Mouse (Mus musculus) MEL (cell line): ENCODE data around the gene Ankmy2.

Experiments used
- CTCF ChIP-seq, 3 experiments: IDR thresholded peaks in 2 of 3; conservative IDR thresholded peaks in 1 of 3; 2 replicates each; pipeline ENCODE4 v1.5.1; 2011 to 2012; ENCODE audit warnings: low read length in 3 of 3, low read depth in 2 of 3, mild to moderate bottlenecking in 2 of 3, improper control_type of control experiment in 1 of 3, inconsistent platforms in 1 of 3, mixed read lengths in 1 of 3, moderate library complexity in 1 of 3; ENCODE audit not compliant: control insufficient read depth in 1 of 3, insufficient read depth in 1 of 3, poor library complexity in 1 of 3, severe bottlenecking in 1 of 3
- ELF1 ChIP-seq: IDR thresholded peaks from 2 replicates; pipeline ENCODE4 v1.6.1; 2014; ENCODE audit warnings: low read depth, mild to moderate bottlenecking, inconsistent platforms, low read length, improper control_type of control experiment, moderate library complexity
- NRF1 ChIP-seq: IDR thresholded peaks from 2 replicates; pipeline ENCODE4 v1.6.1; 2014; ENCODE audit warnings: low read depth, mild to moderate bottlenecking, inconsistent platforms, low read length, improper control_type of control experiment, moderate library complexity; ENCODE audit not compliant: poor library complexity, insufficient read depth, severe bottlenecking
- POLR2A ChIP-seq, 2 experiments: IDR thresholded peaks; 2 replicates each; pipeline ENCODE4 v1.6.1; 2011 to 2012; ENCODE audit warnings: low read length in 2 of 2, mild to moderate bottlenecking in 2 of 2, control low read depth in 1 of 2, improper control_type of control experiment in 1 of 2, low read depth in 1 of 2, moderate library complexity in 1 of 2; ENCODE audit not compliant: control insufficient read depth in 1 of 2, insufficient read depth in 1 of 2, poor library complexity in 1 of 2

GRCm38 (mm10) chr12:36146230-36147011, 10.5 kb upstream of the Ankmy2 start:
- peak; percentile 23 to 72 (median 24); a peak in 4 of 6 replicates for TF ChIP-seq CTCF (IDR thresholded peaks at IDR 0.05 in 2 of 3, conservative IDR thresholded peaks at IDR 0.05 in 1 of 3; ENCODE audit: control insufficient read depth in 1 of 3, insufficient read depth in 1 of 3, low read depth in 2 of 3, low read length in 3 of 3, poor library complexity in 1 of 3, severe bottlenecking in 1 of 3)
- no peak for TF ChIP-seq POLR2A (IDR thresholded peaks at IDR 0.05; ENCODE audit: control insufficient read depth in 1 of 2, insufficient read depth in 1 of 2, low read depth in 1 of 2, low read length in 2 of 2, poor library complexity in 1 of 2)
- no peak for TF ChIP-seq ELF1
- TF ChIP-seq NRF1 = no peak
